Mouse (Mus musculus): ENCODE measurements around the gene Spn. TPM values are rescaled to one million over a fixed set of nuclear protein-coding genes. Genes with fewer than 3 reads are reported as not detected.
"Not testable (repeated sequence)": the region's sequence is repeated elsewhere in the genome, so short reads cannot be mapped to it uniquely, and the experiment has no call there.

Gene Spn
- polyA plus RNA-seq, 1 experiment: 0.44 TPM

DNA sequence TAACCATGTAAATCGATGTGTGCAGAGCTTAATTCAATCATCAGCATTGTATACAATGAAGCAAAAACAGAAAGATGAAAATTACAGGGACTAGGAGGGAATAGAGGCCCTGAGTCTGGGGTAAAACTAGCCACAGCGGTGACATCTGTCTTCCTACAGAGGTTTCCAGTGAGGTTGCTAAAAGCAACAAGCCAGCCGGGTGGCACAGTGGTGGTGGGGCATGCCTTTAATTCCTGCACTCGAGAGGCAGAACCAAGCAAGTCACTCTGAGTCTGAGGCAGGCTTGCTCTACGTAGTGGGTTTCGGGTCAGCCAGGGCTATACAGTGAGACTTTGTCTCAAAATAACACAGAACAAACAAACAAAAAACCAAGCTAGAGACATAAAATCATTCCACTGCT is 35.5 kb downstream of the Spn start:
- H3K4me1 ChIP-seq (ENCODE audit: control insufficient read depth, insufficient read depth, insufficient read length, low read length): no peaks in the 10 kb centered on the region
- no peak overlapping the region for H3K27ac ChIP-seq (replicated peaks; ENCODE audit: low read depth, low read length)
- H3K4me3 ChIP-seq (ENCODE audit: insufficient read depth, low read depth, low read length): no peak overlapping the region

GRCm38 (mm10) chr7:127101451-127102016 is 36.1 kb downstream of the Spn start:
- Histone ChIP-seq H3K27ac (replicated peaks; ENCODE audit: low read depth, low read length) (no peak overlapping the region), H3K4me1 (ENCODE audit: control insufficient read depth, insufficient read depth, insufficient read length, low read length) (no peaks in the 10 kb centered on the region), H3K4me3 (ENCODE audit: insufficient read depth, low read depth, low read length) (no peak overlapping the region)

DNA sequence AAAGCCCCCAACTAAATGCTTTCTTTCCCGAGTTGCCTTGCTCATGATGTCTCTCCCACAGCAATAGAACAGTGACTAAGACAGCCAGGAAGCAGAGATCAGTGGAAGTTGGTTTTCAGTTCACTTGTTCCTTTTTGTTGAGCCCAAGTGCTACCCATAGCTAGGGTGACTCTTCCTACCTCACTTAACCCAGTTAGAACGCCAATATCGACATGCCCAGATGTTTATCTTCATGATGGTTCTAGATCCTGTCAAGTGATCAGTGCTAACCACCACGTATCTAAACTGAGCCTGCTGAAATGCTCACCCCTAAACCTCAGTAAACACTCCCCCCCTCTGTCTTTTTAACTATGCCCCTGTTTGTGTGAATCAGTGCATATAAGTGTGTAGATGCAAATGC is 38.1 kb downstream of the Spn start:
- Histone ChIP-seq H3K4me3 (ENCODE audit: insufficient read depth, low read depth, low read length) (no peak overlapping the region), H3K27ac (replicated peaks; ENCODE audit: low read depth, low read length) (no peak overlapping the region), H3K4me1 (ENCODE audit: control insufficient read depth, insufficient read depth, insufficient read length, low read length) (no peaks in the 10 kb centered on the region)

- Histone ChIP-seq H3K27ac (replicated peaks; ENCODE audit: low read depth, low read length) (no peak overlapping the region), H3K4me3 (ENCODE audit: insufficient read depth, low read depth, low read length) (no peak overlapping the region), H3K4me1 (ENCODE audit: control insufficient read depth, insufficient read depth, insufficient read length, low read length) (no peaks in the 10 kb centered on the region)
These were observed 38.7 kb downstream of the Spn start for GRCm38 (mm10) chr7:127098950-127099349.

GRCm38 (mm10) chr7:127098521-127098920 is 39.1 kb downstream of the Spn start:
- Histone ChIP-seq H3K4me1 (ENCODE audit: control insufficient read depth, insufficient read depth, insufficient read length, low read length) (no peaks in the 10 kb centered on the region), H3K27ac (replicated peaks; ENCODE audit: low read depth, low read length) (no peak overlapping the region), H3K4me3 (ENCODE audit: insufficient read depth, low read depth, low read length) (no peak overlapping the region)

GRCm38 (mm10) chr7:127096456-127096855 is 41.2 kb downstream of the Spn start:
- Histone ChIP-seq H3K27ac (replicated peaks; ENCODE audit: low read depth, low read length) (no peak overlapping the region), H3K4me1 (ENCODE audit: control insufficient read depth, insufficient read depth, insufficient read length, low read length) (no peaks in the 10 kb centered on the region)

GRCm38 (mm10) chr7:127093914-127094313 is 43.7 kb downstream of the Spn start:
- Histone ChIP-seq H3K4me3 (ENCODE audit: insufficient read depth, low read depth, low read length) (no peak overlapping the region), H3K4me1 (ENCODE audit: control insufficient read depth, insufficient read depth, insufficient read length, low read length) (peaks cover 2% of the 10 kb centered on the region; the same call in 1 of the 2 replicates), H3K27ac (replicated peaks; ENCODE audit: low read depth, low read length) (no peak overlapping the region)

More at GRCm38 (mm10) chr7:127096456-127096855, 41.2 kb downstream of the Spn start:
- H3K4me3 ChIP-seq (ENCODE audit: insufficient read depth, low read depth, low read length): no peak overlapping the region

DNA sequence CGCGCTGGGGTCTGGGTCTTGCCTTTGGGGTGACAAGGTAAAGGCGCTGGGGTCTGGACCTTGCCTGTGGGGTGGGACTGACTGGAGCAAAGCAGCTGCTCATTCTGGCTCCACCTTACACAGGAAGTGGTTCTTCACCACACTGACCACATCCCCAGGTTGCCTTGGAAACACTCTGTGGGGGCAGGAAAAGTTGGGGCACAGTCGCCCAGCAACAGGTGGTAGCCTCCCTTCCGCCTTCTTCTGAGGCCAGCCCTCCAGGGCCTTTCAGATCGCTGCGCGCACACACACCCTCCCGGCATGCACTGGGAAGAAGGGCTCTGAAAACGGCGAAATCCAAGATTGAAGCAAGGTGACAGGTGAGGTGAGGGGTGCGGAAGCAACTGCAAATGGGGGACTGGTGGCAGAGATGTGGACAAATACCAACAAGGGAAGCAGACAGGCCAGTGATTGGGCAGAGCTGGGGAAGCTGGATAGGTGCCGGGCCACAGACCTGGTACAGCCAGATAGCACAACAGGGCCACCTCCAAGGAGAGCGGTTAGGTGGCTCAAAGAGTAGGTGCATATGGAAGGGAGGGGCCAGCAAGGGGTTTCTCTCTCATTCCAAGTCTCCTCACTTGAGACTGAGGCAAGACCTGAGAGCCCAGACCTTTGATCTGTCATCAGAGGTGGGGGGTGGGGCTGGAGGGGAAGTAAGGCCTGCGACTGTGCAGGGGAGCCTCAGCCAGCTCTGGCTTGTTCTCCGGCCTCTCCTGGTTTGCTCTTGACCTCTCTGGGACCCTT is 46.3 kb downstream of the Spn start, which contains the start of gene AI467606:
Gene AI467606, plus strand, starts transcription at position 246 of the 783 bp plus-strand sequence.
- H3K4me1 ChIP-seq (ENCODE audit: control insufficient read depth, insufficient read depth, insufficient read length, low read length): peaks cover 3% of the 10 kb centered on the region; the same call in 1 of the 2 replicates
- H3K27ac ChIP-seq (replicated peaks; ENCODE audit: low read depth, low read length): peak within 1 kb of the TSS; percentile 61; the same call in 1 of the 2 replicates
- peak within 1 kb of the TSS; percentile 50 for H3K4me3 ChIP-seq (ENCODE audit: insufficient read depth, low read depth, low read length)

DNA sequence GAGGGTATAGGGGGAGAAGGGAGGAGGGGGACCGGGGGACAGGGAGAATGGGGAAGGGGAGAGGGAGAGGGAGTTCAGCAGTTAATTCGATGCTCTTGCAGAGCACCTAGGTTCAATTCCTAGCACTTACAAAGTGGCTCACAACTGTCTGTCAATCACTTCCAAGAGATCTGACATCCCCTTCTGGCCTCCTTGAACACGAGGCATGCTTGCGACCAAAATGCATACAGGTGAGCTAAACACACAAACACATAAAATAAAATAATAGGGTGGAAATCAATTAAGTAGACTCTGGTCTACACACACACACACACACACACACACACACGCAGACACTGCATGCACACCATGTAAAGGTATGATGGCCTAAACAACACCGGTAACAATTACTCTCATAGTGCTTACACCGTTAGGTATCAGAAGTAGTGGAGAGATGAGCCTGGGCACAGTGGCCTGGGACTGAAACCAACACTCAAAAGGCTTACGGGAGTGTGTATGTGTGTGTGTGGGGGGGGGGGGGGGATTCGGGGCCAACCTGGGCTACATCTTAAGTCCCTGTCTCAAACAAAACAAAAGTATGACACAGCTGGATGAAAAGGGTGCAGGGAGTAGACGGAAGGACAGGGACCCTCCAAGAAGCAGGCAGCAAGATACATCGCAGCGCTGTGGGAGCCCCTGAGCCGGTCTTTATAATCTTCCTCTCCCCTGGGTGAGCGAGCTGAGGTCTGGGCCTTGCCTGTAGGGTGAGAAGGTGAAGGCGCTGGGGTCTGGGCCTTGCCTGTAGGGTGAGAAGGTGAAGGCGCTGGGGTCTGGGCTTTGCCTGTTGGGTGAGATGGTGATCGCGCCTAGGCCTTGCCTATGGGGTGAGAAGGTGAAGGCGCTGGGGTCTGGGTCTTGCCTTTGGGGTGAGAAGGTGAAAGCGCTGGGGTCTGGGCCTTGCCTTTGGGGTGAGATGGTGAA is 47.2 kb downstream of the Spn start:
- H3K27ac ChIP-seq (replicated peaks; ENCODE audit: low read depth, low read length): 0 out of 2 replicates have a peak overlapping the region, but pooled peaks have one; percentile 49
- peaks cover 3% of the 10 kb centered on the region; the same call in 1 of the 2 replicates for H3K4me1 ChIP-seq (ENCODE audit: control insufficient read depth, insufficient read depth, insufficient read length, low read length)
- H3K4me3 ChIP-seq (ENCODE audit: insufficient read depth, low read depth, low read length): peak overlapping the region; percentile 12; the same call in 1 of the 2 replicates

GRCm38 (mm10) chr7:127088901-127089845 is 48.5 kb downstream of the Spn start:
- Histone ChIP-seq H3K4me3 (ENCODE audit: insufficient read depth, low read depth, low read length) (no peak overlapping the region), H3K27ac (replicated peaks; ENCODE audit: low read depth, low read length) (no peak overlapping the region), H3K4me1 (ENCODE audit: control insufficient read depth, insufficient read depth, insufficient read length, low read length) (peaks cover 3% of the 10 kb centered on the region; the same call in 1 of the 2 replicates)

- no peak overlapping the region for H3K27ac ChIP-seq (replicated peaks; ENCODE audit: low read depth, low read length)
- H3K4me1 ChIP-seq (ENCODE audit: control insufficient read depth, insufficient read depth, insufficient read length, low read length): peaks cover 3% of the 10 kb centered on the region; the same call in 1 of the 2 replicates
These were observed 49.5 kb downstream of the Spn start for GRCm38 (mm10) chr7:127088083-127088482.

DNA sequence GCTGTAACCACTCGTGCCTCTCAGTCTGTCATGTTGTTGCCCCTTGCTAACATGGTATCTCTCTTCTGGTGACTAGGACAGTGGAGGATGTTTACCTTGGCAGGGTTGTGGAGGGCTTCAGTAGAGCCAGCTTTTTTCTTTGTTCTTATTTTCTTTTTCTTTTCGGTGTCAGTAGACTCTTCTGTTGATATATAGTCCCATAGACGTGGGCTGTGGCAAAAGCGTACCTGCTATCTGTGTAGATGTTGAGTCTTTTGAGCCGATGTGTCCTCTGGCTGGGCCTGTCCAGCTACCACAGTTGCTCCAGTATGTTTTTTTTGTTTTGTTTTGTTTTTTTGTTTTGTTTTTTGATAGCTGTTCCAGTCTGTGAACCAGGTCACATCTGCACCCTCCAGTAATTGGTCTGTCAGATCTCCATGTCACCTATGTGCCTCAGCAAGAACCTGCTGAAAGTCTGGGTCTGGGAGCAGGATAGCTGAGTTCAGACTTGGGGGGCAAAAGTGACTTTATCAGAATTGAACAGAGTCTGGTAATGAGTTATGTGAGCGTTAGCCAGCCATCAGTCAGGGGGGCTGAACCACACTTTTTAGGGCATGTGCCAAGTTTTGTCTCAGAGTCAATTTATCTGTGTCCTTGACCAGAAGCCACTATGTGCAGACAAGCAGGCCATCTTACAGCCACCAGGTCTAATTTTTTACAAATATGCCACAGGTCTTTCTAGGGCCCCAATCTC is 50.2 kb downstream of the Spn start, which contains the start of gene Zg16:
Gene Zg16, minus strand, starts transcription at position 51 of the 733 bp plus-strand sequence.
- H3K4me3 ChIP-seq (ENCODE audit: insufficient read depth, low read depth, low read length); H3K4me1 ChIP-seq (ENCODE audit: control insufficient read depth, insufficient read depth, insufficient read length, low read length); H3K27ac ChIP-seq (replicated peaks; ENCODE audit: low read depth, low read length): not testable (repeated sequence)

More at GRCm38 (mm10) chr7:127088083-127088482, 49.5 kb downstream of the Spn start:
- H3K4me3 ChIP-seq (ENCODE audit: insufficient read depth, low read depth, low read length): no peak overlapping the region

- not testable (repeated sequence) for H3K27ac ChIP-seq (replicated peaks; ENCODE audit: low read depth, low read length); H3K4me3 ChIP-seq (ENCODE audit: insufficient read depth, low read depth, low read length); H3K4me1 ChIP-seq (ENCODE audit: control insufficient read depth, insufficient read depth, insufficient read length, low read length)
These were observed 51.9 kb downstream of the Spn start for GRCm38 (mm10) chr7:127085751-127086150.
